Mouse (Mus musculus) CD4-positive helper T cell, adult 2 months (primary cell): ENCODE results near the gene Lhx2.

Source experiments
- DNase-seq: peaks from one replicate; pipeline ENCODE4 v3.0.0-alpha.2; 2012; ENCODE audit warnings: low read depth, missing footprints, low spot score

Lhx2 gene

GRCm38 (mm10) chr2:38405356-38405755 is 66.3 kb downstream of the Lhx2 start:
- DNase-seq: no peak

- DNase-seq: no peak
These were observed 70.2 kb downstream of the Lhx2 start for GRCm38 (mm10) chr2:38409309-38409708.

GRCm38 (mm10) chr2:38410227-38410626 is 71.1 kb downstream of the Lhx2 start:
- no peak for DNase-seq

- DNase-seq: no peak
These were observed 73.6 kb downstream of the Lhx2 start for GRCm38 (mm10) chr2:38412599-38413177.

- DNase-seq: peak; percentile 10
These were observed 78.9 kb downstream of the Lhx2 start for GRCm38 (mm10) chr2:38417970-38418369.
